Mouse (Mus musculus) bone marrow macrophage, adult 2 months (primary cell): Measurements from ENCODE around the gene Pkig.

ENCODE experiments used
- CTCF ChIP-seq: IDR thresholded peaks from 2 replicates; pipeline ENCODE4 v1.5.1; 2012; ENCODE audit warnings: low read depth, mild to moderate bottlenecking, low read length, moderate library complexity
- POLR2A ChIP-seq: IDR thresholded peaks from 2 replicates; pipeline ENCODE4 v1.6.1; 2012; ENCODE audit warnings: mild to moderate bottlenecking, low read depth, low read length, borderline replicate concordance

DNA sequence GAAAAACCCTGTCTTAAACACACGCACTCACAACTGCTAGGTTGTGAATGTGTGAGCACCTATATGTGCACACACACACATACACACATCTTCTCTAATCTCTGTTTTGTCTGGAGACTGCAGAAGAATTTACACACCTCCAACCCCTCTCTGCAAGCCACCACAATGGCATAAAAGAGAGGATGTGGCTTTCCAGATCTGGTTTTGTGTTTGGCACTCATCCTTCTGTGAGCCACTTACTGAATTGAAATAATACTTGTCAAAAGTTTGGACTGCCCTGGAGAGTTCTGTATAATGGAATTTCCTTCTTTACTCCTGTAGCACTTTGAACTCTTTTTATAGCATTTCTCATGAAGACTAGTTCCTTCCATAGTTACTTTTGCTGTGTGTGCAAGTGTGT is 8.9 kb downstream of the Pkig start:
- TF ChIP-seq CTCF (no peak), POLR2A (no peak)
